Mouse (Mus musculus): ENCODE data around the gene Il5.

Gene Il5

DNA sequence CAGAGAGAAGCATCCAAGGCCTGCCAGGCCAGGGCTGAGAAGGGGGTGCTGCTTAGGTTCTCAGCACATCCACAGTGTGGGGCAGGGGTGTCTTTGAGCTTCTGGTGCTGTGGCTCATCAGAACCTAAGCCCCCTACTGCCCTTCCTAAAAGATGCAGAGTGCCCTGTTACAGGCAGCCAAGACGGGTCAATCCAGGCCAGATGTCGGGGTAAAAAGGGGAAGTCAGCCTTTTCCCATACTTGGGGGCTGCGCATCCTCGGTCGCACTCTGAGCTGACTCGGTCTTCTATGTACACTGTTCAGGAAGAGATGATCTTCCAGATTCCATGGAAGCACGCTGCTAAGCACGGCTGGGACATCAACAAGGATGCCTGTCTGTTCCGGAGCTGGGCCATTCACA lies 51.9 kb downstream of the Il5 start:
- no peak for DNase-seq

DNA sequence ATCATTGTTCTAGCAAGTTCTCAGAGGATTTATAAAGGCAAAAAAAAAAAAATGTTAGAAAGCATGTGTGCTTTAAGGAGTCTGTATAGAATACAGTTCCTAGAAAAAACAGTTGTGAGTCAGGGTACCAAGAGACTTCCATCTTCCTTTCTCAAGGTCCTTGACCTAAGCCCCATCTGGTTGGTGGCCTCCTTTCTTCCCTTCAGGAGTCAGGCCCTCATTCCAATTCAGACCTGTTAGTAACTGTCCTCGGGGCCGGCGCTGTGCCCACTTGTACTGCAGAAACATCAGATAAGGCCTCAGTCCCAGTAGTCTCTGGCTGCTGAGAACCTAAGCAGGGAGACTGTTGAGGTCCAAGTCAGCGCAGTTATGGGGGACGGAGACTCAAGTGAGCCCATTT lies 52.5 kb downstream of the Il5 start, which contains the start of gene Gm17334:
Gene Gm17334, minus strand, starts transcription at position 101 of the 400 bp plus-strand sequence.
- no peak for DNase-seq

DNA sequence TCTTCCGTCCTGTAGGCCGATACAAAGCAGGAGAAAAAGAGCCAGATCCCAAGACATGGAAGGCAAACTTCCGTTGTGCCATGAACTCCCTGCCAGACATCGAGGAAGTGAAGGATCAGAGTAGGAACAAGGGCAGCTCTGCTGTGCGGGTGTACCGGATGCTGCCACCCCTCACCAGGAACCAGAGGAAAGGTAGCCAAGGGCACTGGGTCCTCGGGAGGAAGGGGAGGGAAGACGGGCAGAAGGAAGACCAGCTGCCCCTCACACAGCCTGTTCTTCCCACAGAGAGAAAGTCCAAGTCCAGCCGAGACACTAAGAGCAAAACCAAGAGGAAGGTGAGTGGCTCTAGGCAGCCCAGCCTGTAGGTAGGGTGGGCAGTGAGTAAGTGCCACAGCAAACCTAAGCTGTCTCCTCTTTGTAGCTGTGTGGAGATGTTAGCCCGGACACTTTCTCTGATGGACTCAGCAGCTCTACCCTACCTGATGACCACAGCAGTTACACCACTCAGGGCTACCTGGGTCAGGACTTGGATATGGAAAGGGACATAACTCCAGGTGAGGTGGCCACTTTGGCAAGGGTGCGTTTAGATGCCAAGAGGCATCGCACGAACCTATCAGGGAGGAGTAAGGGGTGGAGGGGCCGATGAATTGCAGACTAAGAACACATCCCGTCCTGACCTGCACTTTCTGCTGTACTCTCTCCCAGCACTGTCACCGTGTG lies 53.2 kb downstream of the Il5 start:
- no peak for DNase-seq
